Mouse (Mus musculus) E14TG2a.4 (cell line): Measurements from ENCODE around the gene Dzank1.
A peak's percentile ranks its signal among the peaks of the same experiment; 100 is the strongest.

Experiments
- H3K27me3 ChIP-seq: 2 replicates; pipeline ENCODE4 v1.6.1; 2014; ENCODE audit warnings: low read length, control low read depth; ENCODE audit not compliant: insufficient read depth
- H3K36me3 ChIP-seq: 2 replicates; pipeline ENCODE4 v1.6.1; 2014; ENCODE audit warnings: low read length, control low read depth; ENCODE audit not compliant: insufficient read depth
- H3K4me1 ChIP-seq: replicated peaks from 2 replicates; pipeline ENCODE4 v1.6.1; 2014; ENCODE audit warnings: low read depth, low read length, control low read depth
- H3K4me3 ChIP-seq: replicated peaks from 2 replicates; pipeline ENCODE4 v1.5.1; 2014; ENCODE audit warnings: mild to moderate bottlenecking, low read length
- H3K9me3 ChIP-seq: 2 replicates; pipeline ENCODE4 v1.6.1; 2014; ENCODE audit warnings: low read length, control low read depth
- CTCF ChIP-seq: conservative IDR thresholded peaks from 2 replicates; pipeline ENCODE4 v1.5.1; 2014; ENCODE audit warnings: low read length
- NANOG ChIP-seq: IDR thresholded peaks from 2 replicates; pipeline ENCODE4 v1.6.1; 2014; ENCODE audit warnings: borderline replicate concordance, low read length, mixed read lengths
- POU5F1 ChIP-seq: IDR thresholded peaks from 2 replicates; pipeline ENCODE4 v1.6.1; 2014; ENCODE audit warnings: low read length, borderline replicate concordance

Dzank1 gene

DNA sequence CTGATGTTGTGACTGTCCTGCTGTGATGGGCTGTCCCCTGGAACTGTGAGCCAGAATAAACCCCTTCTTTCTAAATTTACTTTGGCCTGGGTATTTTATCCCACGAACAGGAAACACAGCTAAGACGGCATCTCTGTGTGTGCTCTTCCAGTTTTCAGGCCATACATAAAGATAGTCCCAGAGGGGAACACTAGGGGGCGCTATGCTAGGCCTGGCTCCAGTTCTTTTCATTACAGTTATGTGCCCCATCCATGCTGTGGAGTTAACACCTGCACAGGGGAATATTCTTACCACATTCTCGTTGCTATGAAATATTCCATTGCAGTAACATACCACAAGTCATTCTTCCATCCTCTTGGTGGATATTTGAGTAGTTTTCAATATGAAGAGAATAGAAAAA is 88.8 kb downstream of the Dzank1 start:
- Histone ChIP-seq H3K4me3 (no peak overlapping the region), H3K4me1 (peaks cover 8% of the 10 kb centered on the region), H3K27me3 (no peaks in the 10 kb centered on the region), H3K36me3 (no peaks in the 10 kb centered on the region), H3K9me3 (no peaks in the 10 kb centered on the region)
- no peak for TF ChIP-seq NANOG
- no peak for TF ChIP-seq POU5F1
- TF ChIP-seq CTCF, result peak; percentile 70

DNA sequence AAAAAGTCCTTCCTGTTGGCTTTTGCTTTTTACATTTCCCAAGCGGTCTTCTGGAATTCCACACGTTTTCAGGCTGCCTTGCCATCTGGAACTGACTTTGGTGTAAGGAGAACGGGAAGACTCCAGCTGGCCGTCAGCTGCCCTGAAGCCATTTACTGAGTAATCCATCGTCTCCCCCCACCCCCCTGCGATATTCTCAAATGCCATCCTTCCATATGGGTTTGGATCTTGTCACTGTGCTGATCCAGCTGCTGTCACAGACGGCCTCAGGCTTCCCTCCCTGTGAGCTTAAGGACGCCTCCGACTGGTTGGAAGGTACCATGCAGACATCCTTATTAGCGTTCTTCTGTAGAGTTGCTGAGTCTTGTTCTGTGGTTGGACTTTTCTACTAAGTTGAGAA is 91.5 kb downstream of the Dzank1 start:
- Histone ChIP-seq H3K36me3 (no peaks in the 10 kb centered on the region), H3K4me3 (no peak overlapping the region), H3K4me1 (no peaks in the 10 kb centered on the region), H3K9me3 (no peaks in the 10 kb centered on the region), H3K27me3 (no peaks in the 10 kb centered on the region)
- TF ChIP-seq CTCF (no peak), POU5F1 (no peak), NANOG (no peak)

DNA sequence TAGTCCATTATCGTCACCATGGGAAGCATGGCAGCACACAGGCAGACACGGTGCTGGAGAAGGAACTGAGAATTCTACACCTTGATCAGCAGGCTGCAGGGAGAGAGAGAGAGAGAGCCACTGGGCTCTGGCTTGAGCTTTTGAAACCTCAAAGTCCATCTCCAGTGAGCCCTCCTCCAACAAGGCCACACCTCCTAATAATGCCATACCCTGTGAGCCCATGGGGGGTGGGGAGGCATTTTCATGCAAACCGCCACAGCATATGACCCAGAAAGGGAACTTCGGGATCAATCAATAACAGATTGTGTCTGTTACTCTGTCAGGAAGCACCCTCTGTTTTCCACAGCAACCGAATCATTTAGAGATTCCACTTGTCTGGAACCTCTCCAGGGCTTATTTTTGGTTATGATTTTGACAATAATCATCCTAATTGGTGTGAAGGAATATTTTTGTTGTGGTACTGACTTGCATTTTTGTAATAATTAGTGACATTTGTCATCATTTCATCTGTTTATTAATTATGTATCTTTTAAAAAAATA is 95.9 kb downstream of the Dzank1 start:
- Histone ChIP-seq H3K27me3 (no peaks in the 10 kb centered on the region), H3K36me3 (no peaks in the 10 kb centered on the region), H3K4me1 (peaks cover 8% of the 10 kb centered on the region; the same call in 1 of the 2 replicates), H3K4me3 (no peak overlapping the region), H3K9me3 (no peaks in the 10 kb centered on the region)
- TF ChIP-seq CTCF, result no peak
- TF ChIP-seq NANOG, result no peak
- TF ChIP-seq POU5F1, result no peak

DNA sequence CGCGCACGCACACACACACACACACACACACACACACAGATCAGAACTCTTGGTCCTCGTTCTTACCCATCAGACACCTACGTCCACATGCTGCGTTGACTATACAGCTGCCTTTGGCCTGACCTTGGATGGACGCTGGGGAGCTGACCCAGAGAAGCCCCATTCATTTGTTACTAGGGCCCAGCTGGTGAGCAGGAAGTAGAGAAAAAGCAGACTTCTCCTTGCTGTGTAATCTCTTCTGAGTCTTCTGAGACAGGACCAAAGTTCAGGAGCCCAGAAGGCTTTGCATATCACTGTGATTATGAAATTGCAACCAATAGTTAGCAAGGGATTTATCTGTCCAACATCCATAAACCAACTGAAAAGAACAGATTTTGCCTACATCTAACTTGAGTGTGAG is 98.0 kb downstream of the Dzank1 start:
- H3K4me1 ChIP-seq, result peaks cover 8% of the 10 kb centered on the region; the same call in 1 of the 2 replicates
- H3K9me3 ChIP-seq, result no peaks in the 10 kb centered on the region
- TF ChIP-seq CTCF (no peak), POU5F1 (no peak), NANOG (no peak)
- no peaks in the 10 kb centered on the region for H3K27me3 ChIP-seq
- H3K36me3 ChIP-seq, result no peaks in the 10 kb centered on the region
- no peak overlapping the region for H3K4me3 ChIP-seq

DNA sequence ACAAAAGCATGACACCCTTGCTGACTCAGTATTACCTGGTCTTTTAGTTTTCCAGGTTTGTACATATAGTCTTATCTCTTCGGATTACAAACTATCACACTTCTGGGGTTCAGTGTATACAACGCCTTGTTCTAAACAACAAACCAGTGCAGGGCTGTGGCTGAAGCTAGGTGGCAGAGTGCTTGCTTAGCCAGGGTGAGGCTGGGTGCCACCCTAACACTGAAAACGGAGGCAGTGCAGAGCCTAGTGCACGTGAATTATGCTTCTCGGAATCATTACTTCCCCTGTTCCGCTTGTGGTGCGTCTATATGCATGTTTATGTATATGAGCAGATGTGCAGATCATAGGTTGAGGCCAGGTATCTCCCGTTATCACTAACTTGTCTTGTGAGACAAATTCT is 98.6 kb downstream of the Dzank1 start:
- TF ChIP-seq CTCF (no peak), NANOG (no peak), POU5F1 (no peak)
- peaks cover 8% of the 10 kb centered on the region; the same call in 1 of the 2 replicates for H3K4me1 ChIP-seq
- H3K27me3 ChIP-seq, result no peaks in the 10 kb centered on the region
- H3K9me3 ChIP-seq, result no peaks in the 10 kb centered on the region
- H3K36me3 ChIP-seq, result no peaks in the 10 kb centered on the region
- H3K4me3 ChIP-seq, result no peak overlapping the region

DNA sequence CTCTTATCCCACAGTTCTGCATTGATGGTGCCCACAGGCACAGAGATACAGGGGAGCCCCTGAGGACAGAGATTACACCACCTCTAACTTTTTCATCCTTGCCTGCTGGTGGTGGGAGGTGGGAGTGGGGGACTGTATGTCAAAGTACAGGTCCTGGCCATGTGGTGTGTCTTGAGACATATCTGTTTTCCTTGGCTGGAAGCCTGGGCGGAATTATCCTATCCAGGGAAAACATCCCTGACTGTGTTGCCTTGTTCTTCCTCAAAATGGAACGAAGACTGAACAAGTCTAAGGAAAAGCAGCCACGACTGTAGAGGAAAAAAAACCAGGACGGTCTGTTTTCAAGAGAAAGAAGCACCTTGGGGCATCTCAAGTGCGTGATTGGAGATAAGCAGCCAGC is 99.4 kb downstream of the Dzank1 start:
- Histone ChIP-seq H3K4me3 (no peak overlapping the region), H3K27me3 (no peaks in the 10 kb centered on the region), H3K36me3 (no peaks in the 10 kb centered on the region), H3K4me1 (peaks cover 8% of the 10 kb centered on the region; the same call in 1 of the 2 replicates), H3K9me3 (0 out of 2 replicates have a peak, but pooled peaks cover 5% of the 10 kb centered on the region)
- TF ChIP-seq POU5F1 (no peak), CTCF (no peak), NANOG (no peak)

DNA sequence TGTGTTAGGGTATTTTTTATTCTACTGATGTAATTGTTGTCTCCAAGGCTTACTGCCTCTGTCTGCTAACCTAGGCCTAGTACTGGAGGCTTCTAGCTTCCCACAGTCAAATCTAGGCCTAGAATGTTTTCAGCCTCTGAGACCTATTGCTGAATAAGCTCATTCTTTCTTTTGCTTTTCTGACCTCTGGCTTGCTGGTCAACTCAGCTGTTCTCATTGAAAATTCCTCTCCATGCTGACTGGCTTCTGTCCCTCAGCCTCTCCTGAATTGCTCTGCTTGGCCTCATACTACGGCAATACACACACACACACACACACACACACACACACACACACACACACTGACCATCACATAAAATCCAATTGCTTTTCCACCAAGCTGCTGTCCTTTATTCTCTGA is 101.5 kb downstream of the Dzank1 start:
- peaks cover 8% of the 10 kb centered on the region; the same call in 1 of the 2 replicates for H3K4me1 ChIP-seq

DNA sequence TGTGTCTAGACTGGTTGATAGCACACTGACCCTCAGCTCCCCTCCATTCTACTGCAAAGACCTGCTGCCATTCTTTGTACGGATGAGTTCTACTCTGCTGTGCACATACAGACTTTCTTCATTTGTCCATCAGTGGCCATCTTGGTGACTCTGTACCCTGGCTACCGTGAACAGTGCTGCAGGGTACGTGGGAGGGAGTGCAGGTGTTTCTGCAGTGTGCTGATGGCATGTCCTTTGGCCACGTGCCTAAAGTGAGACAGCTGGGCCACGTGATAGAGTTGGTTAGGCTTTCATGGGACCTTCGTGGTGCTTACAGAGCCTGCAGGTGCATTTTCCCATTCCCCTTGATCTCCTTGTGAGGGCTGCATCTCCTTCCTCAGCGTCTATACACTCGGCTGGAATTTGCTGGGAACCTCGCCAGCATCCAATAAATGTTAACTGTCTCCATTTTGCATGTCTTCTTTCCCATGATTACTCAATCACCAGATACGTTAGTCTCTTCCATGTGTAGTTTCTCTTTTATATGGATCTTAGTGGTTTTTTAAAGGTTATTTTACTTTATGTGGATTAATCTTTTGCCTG is 105.0 kb downstream of the Dzank1 start:
- H3K4me1 ChIP-seq, result peaks cover 15% of the 10 kb centered on the region
- no peaks in the 10 kb centered on the region for H3K27me3 ChIP-seq
- 0 out of 2 replicates have a peak, but pooled peaks cover 5% of the 10 kb centered on the region for H3K9me3 ChIP-seq
- no peaks in the 10 kb centered on the region for H3K36me3 ChIP-seq
- no peak overlapping the region for H3K4me3 ChIP-seq
- TF ChIP-seq CTCF (no peak), POU5F1 (no peak), NANOG (no peak)

More for the DNA sequence above, 101.5 kb downstream of the Dzank1 start:
- 0 out of 2 replicates have a peak, but pooled peaks cover 5% of the 10 kb centered on the region for H3K9me3 ChIP-seq
- no peak for TF ChIP-seq CTCF
- H3K36me3 ChIP-seq, result no peaks in the 10 kb centered on the region
- H3K4me3 ChIP-seq, result no peak overlapping the region
- H3K27me3 ChIP-seq, result no peaks in the 10 kb centered on the region
